Mouse (Mus musculus): ENCODE results near the gene Acot7.
A peak's percentile ranks its signal among the peaks of the same experiment; 100 is the strongest.

Gene Acot7

DNA sequence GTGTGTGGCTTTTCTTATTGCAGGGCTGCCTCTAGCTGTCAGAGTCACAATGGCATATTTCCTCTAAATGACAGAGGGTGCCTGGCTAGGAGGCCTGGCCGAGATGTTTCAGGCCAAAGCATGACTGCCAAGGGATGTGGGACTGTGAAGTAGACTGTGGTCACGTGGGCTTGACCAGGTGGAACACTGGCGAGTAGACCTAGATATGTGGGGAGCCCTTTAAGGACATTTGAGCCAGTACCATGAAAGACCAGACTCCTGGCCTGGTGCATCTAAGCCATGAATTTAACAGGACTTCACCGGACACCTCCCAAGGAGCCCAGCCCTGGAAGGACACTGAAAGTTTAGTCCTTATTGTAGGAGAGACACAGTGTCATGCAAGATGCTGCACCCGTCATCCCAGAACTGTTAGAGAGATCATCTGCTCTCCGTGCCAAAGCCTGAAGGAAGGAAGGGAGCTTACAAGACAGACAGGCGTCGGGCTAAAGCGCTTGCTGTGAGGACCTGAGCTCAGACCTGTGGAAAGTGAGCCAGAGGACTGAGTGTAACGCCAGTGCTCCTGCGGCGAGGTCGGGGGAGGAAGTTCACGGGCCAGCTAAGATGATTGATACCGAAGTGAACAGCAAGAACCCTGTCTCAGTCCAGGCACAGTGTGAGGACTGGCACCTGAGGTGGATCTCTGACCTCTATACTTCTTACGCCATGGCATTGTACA is 2.2 kb downstream of the Acot7 start:
- DNase-seq (ENCODE audit: low spot score in 2 of 2), result no peak

DNA sequence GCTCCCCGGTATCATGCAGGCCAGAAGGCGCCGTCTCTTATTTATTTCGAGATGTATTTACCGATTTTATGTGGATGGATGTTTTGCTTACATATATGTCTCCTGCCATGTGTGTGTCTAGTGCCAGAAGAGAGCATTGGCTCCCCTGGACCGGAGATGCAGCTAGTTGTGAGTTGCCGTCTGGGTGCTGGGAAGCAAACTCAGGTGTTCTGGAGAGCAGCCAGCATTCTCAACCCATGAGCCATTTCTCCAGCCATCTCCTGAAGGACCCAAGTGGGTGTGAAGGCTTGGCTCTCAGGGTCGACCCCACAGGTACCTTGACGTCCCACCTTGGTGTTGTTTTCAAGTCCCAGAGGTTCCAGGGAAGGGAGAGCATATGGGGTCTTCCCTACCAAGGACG is 4.3 kb downstream of the Acot7 start:
- DNase-seq (ENCODE audit: low spot score in 2 of 2), result no peak

DNA sequence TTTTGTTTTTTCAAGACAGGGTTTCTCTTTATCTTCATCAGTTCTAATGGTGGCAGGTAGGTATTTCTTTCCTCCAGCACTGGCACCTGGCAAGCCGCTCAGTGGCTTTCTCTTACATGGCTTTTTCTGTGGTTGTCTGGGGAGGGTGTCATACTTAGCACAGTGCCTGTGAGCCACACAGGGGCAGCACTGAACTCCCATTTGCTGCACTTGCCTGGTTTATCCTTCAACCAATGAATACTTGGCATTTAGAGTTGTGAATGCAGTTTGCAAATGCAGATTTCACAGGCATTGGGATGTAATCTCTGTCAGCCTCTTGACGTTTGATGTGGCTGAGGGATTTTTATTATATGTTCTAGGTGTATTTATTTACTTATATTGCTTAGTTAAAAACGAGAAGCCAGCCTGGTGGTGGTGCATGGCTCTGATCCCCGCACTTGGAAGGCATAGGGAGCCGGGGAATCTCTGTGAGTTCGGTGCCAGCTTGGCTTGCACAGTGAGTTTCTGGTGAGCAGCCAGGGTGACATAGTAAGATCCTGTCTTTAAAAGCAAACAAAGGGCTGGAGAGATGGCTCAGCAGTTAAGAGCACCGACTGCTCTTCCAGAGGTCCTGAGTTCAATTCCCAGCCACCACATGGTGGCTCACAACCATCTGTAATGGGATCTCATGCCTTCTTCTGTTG is 6.6 kb downstream of the Acot7 start:
- no peak for DNase-seq (ENCODE audit: low spot score in 2 of 2)

DNA sequence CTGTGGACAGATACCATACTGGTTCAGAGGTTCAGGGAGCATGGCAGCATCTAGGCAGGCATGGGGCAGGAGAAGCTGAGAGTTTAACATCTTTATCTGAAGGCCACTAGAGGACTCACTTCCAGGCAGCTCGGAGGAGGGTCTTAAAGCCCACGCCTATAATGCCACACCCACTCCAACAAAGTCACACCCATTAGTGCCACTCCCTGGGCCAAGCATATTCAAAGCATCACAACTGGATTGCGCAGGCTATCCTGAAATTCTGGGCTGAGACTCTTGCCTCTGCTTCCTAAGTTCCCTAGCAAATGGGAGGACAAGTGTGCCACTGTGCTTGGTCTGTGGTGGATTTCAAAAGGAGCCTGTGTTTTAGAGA is 7.2 kb downstream of the Acot7 start:
- no peak for DNase-seq (ENCODE audit: low spot score in 2 of 2)

DNA sequence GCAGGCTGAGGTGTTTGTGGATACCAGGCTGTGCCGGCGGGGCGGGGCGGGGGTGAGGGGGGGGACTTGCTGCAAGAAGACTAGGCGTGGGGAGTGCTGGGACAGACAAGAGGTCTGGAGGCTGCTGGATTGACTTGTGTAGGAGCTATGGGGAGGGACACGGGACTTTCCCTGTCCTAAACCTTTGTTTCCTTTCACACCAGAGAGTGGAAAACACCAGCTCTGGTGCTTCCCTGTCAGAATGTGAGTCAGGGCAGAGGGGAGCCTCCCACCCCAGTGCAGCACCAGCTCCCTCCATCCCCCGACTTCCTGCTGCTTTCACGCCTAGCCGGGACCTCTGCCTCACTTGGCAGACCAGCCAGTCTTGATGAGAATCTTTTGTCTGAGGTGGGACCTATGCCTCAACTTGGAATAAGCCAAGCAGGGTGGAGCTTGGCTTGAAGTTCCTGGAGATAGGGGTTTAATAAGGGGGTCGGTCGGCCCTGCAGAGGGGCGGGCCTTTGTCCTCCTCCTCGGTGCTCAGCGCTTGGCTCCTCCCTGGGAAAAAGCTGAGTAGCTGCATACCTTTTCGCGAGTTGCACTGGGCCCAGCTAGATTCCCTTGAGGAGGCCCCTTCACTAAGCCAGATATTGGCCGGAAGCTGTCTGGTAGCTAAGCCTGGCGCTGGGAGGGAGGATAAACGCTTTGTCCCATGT is 7.7 kb downstream of the Acot7 start:
- DNase-seq (ENCODE audit: low spot score in 2 of 2), result no peak

DNA sequence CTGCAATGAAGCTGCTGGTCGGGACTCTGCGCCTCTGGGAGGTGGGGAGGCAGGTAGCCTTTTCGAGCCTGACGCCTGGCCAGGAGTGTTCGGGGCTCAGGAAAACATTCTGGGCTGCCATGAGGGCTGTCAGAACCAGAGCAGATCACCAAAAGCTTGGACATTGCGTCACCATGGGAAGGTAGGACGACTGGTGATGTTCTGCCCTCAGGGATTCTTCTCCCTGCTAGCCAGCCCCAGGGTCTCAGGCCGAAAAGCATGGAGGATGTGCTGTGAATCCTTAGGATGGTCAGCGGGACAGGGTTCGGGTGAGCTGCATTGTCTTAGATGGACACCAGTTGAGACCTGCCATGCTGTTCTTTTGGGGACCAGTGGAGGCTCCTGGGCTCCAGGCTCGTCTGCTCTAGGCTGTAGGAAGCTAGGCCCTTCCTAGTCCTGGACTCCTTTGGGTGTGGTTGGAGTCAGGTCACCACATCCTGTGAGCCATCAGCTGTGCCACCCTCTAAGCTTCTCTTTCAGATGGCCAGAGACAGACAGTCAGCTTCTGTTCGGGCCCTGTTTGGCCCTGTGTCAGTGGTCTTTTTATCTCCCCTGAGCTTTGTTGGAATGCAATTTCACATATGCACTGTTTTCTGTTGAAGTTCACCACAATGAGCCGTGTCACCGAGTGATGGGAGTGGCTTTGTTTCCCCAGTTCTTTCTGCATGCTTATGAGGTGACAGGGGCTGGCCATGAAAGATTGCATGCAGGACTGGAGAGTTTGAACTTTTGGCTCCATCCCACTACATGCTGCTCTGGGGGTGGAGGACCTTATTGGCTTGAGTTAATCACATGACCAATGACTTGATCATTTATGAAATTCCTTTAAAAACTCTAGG is 8.5 kb downstream of the Acot7 start:
- DNase-seq (ENCODE audit: low spot score in 2 of 2), result no peak

DNA sequence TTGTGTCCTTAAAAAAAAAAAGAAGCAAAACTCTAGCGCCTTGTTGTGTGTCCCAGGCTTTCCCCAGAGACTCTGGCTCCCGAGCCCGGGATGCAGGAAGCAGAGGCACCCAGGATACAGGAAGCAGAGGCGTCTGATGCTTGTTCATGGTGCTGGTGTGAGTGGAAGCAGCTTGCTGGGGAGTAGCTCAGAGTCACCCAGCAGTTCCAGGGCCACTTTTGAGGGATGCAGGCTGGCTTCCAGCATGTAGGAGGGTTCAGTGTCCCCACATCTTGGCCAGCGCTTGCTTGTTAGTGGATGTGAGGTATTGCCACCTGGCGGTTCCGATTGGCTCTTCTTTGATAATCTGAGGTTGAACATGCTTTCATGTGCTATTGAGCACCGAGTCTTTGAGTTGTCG is 9.2 kb downstream of the Acot7 start:
- DNase-seq (ENCODE audit: low spot score in 2 of 2), result no peak

DNA sequence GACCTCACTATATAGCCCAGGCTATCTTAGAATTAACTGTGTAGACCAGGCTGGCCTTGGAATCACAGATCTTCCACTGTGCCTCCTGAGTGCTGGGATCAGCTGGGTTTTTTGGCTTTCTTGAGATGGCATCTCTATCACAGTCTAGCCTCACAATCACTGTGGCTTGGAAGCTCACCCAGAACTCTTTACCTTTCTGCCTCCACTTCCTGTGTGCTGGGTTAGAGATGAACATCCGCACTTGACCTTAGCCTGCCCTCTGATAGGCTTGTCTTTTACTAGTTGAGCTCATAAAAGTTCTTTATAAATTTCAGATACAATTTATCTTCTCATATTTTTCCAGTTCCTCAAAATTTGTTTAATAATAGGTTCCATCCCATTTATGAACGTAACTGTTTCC is 10.7 kb downstream of the Acot7 start:
- no peak for DNase-seq (ENCODE audit: low spot score in 2 of 2)

DNA sequence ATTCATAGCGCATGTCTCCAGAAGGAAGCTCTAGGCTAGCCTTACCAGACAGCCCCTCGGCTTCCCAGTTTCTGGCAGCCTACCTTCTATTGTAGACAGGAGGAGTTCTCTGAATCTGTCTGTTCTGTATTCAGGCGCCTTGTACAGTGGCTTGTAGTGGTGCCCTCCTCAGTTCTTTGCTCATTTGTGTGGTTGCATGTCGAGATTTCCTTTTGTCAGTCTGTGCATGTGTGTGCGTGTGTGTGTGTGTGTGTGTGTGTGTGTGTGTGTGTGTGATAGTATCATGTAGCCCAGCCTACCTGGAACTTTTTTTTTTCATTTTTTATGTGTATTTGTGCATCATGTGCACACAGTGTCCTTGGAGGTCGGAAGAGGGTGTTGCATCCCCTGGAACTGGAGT is 11.1 kb downstream of the Acot7 start:
- no peak for DNase-seq (ENCODE audit: low spot score in 2 of 2)

DNA sequence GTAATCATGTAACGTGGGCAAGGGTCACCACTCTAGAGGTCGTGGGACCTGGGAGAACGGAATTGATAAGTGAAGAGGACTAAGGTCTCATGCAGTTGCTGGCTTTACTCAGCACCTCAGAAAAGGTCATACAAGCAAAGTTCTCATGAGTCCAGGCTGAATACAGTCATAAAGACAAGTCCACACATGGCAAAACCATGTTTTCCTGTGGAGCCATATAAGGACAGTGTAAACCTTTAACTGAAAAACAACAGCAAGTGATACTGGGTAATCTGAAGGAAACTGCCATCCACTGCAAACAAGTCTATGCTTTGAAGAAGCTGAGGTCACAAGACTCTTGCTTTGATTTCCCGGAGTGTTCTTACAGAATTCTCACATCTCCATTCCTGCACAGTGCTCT is 11.8 kb downstream of the Acot7 start:
- no peak for DNase-seq (ENCODE audit: low spot score in 2 of 2)

DNA sequence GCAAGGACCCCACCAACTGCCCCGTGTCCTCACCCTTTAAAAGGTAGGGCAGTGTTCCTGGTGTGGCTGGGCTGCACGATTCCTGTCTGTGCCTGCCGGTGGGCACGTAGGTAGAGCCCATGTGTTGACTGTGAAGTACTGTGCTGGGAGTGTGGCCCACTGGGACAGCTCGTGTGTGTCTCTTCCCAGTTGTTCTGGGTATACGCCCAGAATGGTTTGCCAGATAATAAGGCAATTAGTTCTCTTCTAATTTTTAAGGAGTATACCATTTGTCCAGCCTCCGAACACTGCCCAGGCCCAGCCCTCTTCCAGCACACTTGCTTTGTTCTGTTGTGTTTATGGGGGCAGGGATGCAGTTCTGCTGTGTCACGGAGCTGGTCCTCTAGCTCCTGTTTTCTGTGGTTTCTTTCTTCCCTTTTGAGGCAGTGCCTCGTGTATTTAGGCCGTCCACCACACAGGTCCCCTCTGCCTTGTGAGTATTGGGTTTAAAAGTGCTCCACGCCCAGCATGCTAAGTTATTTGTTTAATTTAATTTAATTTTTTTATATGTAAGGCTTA is 12.2 kb downstream of the Acot7 start:
- no peak for DNase-seq (ENCODE audit: low spot score in 2 of 2)

DNA sequence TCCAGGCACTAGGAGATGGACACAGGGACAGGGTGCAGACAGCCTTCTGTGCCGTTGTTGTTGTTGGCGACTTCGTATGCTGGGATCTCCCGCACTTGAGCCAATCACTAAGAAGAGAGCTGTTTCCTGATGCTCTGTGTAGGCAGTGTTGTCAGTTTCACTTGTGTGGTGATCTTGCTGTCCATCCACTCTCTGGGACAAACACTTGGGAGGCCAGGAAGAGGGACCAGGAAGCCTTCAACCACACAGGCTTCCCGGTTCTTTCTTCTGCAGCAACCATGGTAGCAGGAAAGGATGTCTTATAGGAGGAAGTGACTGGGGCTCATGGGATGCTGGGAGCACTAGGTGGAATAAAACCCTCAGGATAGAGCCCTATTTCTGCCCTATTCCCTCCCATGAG is 12.8 kb downstream of the Acot7 start:
- no peak for DNase-seq (ENCODE audit: low spot score in 2 of 2)

DNA sequence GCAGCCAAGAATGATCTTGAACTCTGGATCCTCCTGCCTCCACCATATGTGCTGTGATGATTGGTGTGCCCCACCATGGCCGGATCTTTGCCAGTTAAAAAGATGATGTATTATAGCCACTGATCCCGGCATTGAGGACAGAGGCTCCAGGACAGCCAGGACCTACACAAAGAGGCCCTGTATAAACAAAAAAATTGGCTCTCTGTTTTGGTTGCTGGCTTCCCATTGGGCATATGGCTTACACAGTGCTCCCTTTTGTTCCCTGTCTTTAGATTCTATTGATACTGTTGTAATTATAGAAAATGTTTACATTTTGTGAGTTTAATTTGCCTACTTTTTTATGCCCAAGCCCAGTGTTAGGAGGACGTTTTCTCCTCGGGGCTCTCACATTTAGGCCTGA is 14.6 kb downstream of the Acot7 start:
- no peak for DNase-seq (ENCODE audit: low spot score in 2 of 2)

DNA sequence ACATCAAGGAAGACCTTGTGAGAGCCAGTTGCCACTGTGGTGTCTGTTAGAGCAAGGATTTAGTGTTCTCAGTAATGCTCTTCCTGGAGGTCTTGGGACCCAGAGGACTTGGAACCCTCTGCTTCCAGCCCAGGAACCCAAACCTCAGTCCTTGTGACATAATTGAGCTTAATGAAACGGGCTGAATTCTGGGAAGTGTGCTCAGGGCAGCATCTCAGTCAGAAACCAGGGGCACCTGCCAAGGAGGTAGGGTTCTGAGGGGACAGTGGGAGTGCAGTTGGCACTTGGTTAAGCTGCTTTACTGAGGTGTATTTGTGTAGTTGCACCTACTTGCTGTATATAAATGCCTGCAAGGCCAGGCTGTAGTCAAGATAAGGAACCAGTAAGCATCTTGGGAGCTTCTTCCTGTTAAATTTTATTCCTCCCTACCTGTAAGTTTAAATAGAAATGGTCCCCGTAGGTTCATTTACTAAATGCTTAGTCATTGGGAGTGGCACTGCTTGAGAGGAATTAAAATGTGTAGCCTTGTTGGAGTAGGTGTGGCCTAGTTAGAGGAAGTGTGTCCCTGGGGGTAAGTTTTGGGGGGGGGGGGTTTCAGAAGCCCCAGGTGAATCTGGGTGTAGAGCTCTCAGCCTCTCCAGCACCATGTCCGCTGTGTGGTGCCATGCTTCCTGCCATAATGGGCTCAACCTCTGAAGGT is 16.7 kb downstream of the Acot7 start:
- no peak for DNase-seq (ENCODE audit: low spot score in 2 of 2)

DNA sequence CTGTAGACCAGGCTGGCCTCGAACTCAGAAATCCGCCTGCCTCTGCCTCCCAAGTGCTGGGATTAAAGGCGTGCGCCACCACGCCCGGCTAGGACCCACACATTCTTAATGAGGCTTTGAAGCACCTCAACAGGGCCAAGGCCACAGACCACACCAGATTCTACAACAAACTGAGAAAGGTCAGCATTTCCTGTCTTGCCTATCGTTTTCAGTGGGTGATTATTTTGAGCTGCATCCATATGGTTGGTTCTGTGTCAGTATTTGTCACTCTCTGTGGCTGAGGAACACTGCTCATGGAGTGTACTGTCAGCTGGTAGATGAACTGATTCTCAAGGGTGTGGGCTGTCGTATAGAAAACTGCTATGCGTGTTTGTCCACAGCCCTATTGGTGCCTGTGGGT is 18.3 kb downstream of the Acot7 start:
- no peak for DNase-seq (ENCODE audit: low spot score in 2 of 2)

DNA sequence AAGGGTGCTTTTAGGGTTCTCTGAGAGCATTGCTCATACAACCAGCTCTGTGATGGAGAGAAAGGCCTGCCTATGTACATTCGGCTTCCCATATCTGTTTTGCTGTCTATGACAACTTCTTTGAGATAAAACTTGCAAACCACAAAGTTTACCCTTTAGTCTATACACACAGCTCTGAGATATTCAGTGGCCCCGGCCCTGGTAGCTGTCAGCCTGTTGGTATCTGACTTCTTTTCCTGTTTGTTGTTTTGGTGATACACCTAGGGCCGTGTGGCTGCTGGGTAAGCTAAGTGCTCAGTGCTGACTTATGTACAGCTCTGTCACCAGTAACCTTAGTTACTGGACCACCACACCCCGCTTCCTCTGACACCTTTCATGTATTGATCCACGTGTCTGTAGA is 19.6 kb downstream of the Acot7 start:
- DNase-seq (ENCODE audit: low spot score in 2 of 2), result no peak

DNA sequence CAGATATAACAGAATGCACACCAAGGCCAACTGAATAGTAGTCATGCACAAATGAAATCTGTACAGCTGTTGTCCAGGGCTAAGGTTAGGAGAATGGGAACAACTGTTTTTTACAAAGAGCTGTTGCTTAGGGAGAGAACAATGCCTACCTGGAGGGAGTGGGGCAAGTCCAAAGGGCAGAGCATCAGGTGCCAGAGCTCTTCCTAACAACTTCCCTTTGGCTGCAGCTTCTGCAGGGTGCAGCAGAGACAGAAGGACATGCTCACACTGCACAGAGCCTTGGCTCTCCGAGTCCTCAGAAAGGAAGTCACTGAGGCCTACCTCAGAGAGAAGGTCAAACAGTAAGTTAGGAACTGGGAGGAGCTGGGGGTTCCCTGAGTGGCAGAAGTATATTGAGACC is 21.7 kb downstream of the Acot7 start:
- no peak for DNase-seq (ENCODE audit: low spot score in 2 of 2)

DNA sequence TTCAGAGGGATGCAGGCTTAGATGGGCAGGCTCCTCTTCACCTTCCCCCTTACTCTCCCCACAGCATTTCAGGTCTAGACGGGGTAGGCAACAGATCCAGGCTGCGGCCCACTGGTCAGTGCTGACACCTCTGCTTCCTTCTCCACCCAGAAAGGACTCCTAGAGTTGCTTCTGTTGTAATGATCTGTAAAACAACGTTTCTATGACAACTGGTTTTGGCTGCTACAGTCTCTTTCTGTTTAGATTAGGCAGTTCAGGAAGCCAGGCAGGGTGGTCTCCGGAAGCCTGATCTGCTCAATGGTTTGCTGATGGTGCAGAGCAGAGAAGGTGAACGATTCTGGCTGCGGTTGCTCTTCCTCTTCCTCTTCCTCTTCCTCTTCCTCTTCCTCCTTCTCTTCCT is 23.6 kb downstream of the Acot7 start:
- peak; percentile 50 to 53 for DNase-seq (ENCODE audit: low spot score in 2 of 2)

DNA sequence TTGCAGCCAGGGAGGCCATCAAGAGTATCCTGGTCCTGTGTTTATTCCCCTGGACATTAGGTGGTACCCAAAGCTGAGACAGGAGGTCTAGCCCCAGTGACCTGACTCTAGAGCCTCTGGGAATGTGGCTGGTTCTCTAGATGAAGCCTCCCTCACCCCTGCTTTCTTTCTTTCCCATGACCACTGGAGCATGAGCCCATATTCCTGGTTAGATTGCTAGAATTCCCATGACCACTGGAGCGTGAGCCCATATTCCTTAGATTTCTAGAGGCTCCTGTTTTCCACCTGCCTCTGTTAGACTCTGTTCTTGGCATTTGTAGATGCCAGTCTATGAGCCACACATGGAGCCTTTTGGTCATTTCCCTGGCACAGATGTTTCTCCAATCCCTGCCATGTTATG is 24.5 kb downstream of the Acot7 start:
- DNase-seq (ENCODE audit: low spot score in 2 of 2), result no peak

DNA sequence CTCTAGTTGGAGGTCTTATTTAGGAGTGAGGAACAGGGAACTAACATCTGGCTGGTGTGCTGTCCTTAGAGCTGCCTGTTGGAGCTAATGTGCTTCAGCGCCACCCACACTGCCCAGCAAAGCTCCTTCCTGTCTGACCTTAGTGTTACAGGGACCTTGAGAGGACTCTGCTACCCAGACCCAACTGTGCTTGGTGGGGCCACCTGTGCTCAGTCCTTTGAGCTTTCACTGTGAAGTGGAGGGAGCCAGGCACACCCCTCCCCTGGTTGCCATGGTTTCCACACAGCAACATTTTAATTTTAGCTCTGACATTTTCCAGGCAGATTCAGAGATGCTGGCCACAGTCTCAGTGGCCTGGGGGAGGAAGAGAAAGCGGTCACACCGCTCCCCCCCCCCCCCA is 25.0 kb downstream of the Acot7 start:
- DNase-seq (ENCODE audit: low spot score in 2 of 2), result no peak

DNA sequence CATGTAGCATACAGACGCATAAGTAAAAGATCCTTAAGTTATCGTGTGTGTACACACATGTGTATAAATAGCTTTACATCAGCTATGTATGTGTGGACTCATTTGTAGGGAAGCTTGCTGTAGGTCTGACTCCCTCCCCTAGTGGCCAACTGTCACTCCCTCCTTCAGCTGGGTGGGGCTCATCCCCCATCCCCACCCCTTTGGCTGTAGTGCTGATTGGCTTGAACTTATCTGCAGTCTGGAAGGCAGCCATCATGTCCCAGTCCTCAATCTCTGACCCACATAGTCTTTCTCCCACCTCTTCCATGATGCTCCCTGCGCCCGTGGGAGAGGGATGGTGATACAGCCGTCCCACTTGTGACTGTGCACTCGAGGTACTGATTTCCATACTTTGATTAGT is 26.7 kb downstream of the Acot7 start:
- DNase-seq (ENCODE audit: low spot score in 2 of 2), result no peak
